Mouse (Mus musculus) testis, adult 2 months (tissue): ENCODE measurements around the gene Tex2. TPM values are rescaled to one million over a fixed set of nuclear protein-coding genes. Genes with fewer than 3 reads are reported as not detected.

Experiments used
- H3K27ac ChIP-seq: fragments of 200-500 bp; 2 replicates; pipeline ENCODE4 v1.5.1; 2012; ENCODE audit warnings: low read depth, low read length; ENCODE audit not compliant: control insufficient read depth, insufficient read depth
- H3K27me3 ChIP-seq: fragments of 200-500 bp; 2 replicates; pipeline ENCODE4 v1.6.1; 2012; ENCODE audit warnings: mild to moderate bottlenecking, low read length, moderate library complexity; ENCODE audit not compliant: control insufficient read depth, insufficient read depth
- H3K36me3 ChIP-seq: fragments of 200-500 bp; 2 replicates; pipeline ENCODE4 v1.6.1; 2012; ENCODE audit warnings: mild to moderate bottlenecking, low read length; ENCODE audit not compliant: control insufficient read depth, insufficient read depth
- H3K4me1 ChIP-seq: fragments of 200-500 bp; 2 replicates; pipeline ENCODE4 v1.6.1; 2012; ENCODE audit warnings: low read length; ENCODE audit not compliant: control insufficient read depth, insufficient read depth
- H3K4me3 ChIP-seq: fragments of 200-500 bp; 2 replicates; pipeline ENCODE4 v1.5.1; 2012; ENCODE audit warnings: low read depth, mild to moderate bottlenecking, low read length, moderate library complexity, mixed read lengths; ENCODE audit not compliant: control insufficient read depth
- CTCF ChIP-seq: fragments of 200-500 bp; IDR thresholded peaks from 2 replicates; pipeline ENCODE4 v1.5.1; 2012; ENCODE audit warnings: low read depth, mild to moderate bottlenecking, inconsistent platforms, low read length, moderate library complexity; ENCODE audit not compliant: control insufficient read depth, insufficient read depth, insufficient replicate concordance
- POLR2A ChIP-seq: fragments of 200-500 bp; IDR thresholded peaks from 2 replicates; pipeline ENCODE4 v1.6.1; 2012; ENCODE audit warnings: low read depth, mild to moderate bottlenecking, inconsistent platforms, low read length, moderate library complexity; ENCODE audit not compliant: control insufficient read depth
- polyA plus RNA-seq: library from polyadenylated mRNA; depleted of rRNA; stranded (reverse); fragments of >200 nt; gene quantifications from 2 replicates; pipeline ENCODE4 v1.2.3, GENCODE M21; 2012

Gene Tex2
- polyA plus RNA-seq, 1 experiment: 234 TPM

- Histone ChIP-seq H3K4me3 (no peak overlapping the region), H3K36me3 (no peaks in the 10 kb centered on the region; the same call in 1 of the 2 replicates), H3K4me1 (peaks cover 8% of the 10 kb centered on the region), H3K27ac (no peak overlapping the region), H3K27me3 (no peaks in the 10 kb centered on the region)
- no peak for TF ChIP-seq CTCF
Measured at GRCm38 (mm10) chr11:106574456-106574855, 38.8 kb downstream of the Tex2 start.

DNA sequence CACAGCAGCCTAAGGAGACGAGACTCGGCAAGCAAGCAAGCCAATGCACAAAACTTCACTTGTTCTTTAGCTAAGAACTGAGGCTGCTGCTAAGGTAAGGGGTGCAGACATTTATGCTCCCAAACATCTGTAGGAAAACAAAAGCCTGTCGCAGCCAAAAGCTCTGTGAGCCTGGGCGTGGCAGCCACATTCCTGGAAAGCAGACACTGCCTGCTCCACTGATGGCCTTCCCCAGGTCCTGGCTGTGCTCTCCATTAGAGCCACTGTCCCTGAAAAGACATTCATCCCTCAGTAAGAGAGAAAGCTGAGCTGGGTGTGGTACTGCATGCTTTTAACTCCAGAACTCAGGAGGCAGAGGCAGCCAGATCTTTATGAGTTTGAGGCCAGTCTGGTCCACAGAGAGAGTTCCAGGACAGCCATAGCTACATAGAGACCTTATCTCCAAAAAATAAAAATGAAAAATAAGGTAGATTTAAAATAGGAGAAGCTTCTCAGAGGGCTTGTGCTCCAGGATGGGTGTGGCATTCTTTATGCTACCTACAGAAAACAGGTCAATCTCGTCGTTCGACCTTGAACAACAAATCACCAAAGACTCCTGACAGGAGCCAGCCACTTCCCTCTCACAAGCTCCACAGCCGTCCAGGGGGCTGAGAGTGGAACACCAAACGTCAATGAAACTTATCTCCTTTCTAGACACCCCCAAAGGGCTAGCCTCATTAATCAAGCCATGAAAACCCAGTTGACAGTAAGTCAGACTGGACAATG, 39.6 kb downstream of the Tex2 start:
- 0 out of 2 replicates have a peak, but pooled peaks have one; percentile 16 for TF ChIP-seq POLR2A
- TF ChIP-seq CTCF: no peak
- peaks cover 6% of the 10 kb centered on the region for H3K4me1 ChIP-seq

DNA sequence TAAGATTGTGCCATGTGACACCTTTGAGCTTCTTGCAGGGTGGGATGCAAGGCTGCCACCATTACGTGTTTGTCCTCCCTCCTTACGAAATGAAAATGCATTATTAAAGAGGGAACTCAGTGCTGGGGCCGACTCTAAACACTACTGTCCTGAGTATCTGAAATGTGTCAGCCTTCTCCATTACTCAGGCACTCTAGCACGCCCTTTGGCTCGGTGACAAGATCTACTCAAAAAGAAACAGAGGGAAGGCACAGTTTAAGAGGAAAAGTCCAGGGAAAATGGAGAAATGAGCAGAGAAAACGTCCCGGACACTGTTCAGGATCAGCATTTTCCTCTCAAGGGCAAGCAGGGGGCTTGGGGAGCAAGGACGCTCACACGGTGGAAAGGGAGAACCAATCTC, 40.3 kb downstream of the Tex2 start:
- H3K27me3 ChIP-seq: no peaks in the 10 kb centered on the region
- H3K4me1 ChIP-seq: peaks cover 6% of the 10 kb centered on the region
- H3K27ac ChIP-seq: no peak overlapping the region
- TF ChIP-seq POLR2A (no peak), CTCF (no peak)
- no peaks in the 10 kb centered on the region for H3K36me3 ChIP-seq
- H3K4me3 ChIP-seq: no peak overlapping the region

More for the DNA sequence above, 39.6 kb downstream of the Tex2 start:
- no peaks in the 10 kb centered on the region for H3K27me3 ChIP-seq
- H3K4me3 ChIP-seq: no peak overlapping the region
- no peak overlapping the region for H3K27ac ChIP-seq
- no peaks in the 10 kb centered on the region for H3K36me3 ChIP-seq

GRCm38 (mm10) chr11:106572020-106572782, 41.0 kb downstream of the Tex2 start:
- no peaks in the 10 kb centered on the region for H3K36me3 ChIP-seq
- H3K4me1 ChIP-seq: peaks cover 6% of the 10 kb centered on the region
- H3K4me3 ChIP-seq: no peak overlapping the region
- H3K27me3 ChIP-seq: no peaks in the 10 kb centered on the region
- no peak overlapping the region for H3K27ac ChIP-seq
- TF ChIP-seq POLR2A (no peak), CTCF (no peak)

GRCm38 (mm10) chr11:106571026-106571983, 41.9 kb downstream of the Tex2 start:
- TF ChIP-seq CTCF (no peak), POLR2A (no peak)
- no peak overlapping the region for H3K4me3 ChIP-seq
- no peaks in the 10 kb centered on the region for H3K36me3 ChIP-seq
- peaks cover 6% of the 10 kb centered on the region for H3K4me1 ChIP-seq
- H3K27ac ChIP-seq: no peak overlapping the region
- H3K27me3 ChIP-seq: no peaks in the 10 kb centered on the region

- H3K27me3 ChIP-seq: no peaks in the 10 kb centered on the region
- TF ChIP-seq CTCF (no peak), POLR2A (no peak)
- no peak overlapping the region for H3K27ac ChIP-seq
- H3K4me1 ChIP-seq: peaks cover 3% of the 10 kb centered on the region; the same call in 1 of the 2 replicates
- no peak overlapping the region for H3K4me3 ChIP-seq
- H3K36me3 ChIP-seq: no peaks in the 10 kb centered on the region
Measured at GRCm38 (mm10) chr11:106568329-106568960, 44.8 kb downstream of the Tex2 start.
